ENCODE assay signal across 24 mouse cellular contexts in the genomic region with DNA sequence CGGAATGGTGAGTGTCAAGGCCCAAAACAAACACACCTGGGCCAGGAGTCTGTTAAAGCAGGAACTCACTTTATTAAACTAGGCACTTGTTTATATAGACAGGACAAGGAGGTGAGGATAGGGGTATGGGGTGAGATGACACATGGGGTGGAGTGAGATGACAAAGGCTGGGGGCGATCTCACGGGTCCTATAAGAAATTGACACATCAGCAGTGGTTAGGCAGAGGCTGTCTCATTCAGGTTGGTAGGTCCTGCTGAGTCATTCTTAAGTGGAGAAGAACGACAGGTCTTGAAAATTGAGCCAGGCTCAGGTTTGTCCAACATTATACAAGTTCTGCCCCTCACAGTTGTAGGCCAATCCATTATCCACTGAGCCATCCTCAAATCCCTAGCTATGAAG.
"Had no signal": no experiment of that assay in that cellular context is flagged by ENCODE, and none has a peak within 500 bp of the region (broad histone marks: within the 10 kb centered on the region; RNA-seq: fewer than 3 reads in every experiment).

No protein-coding gene starts in this region.

- H3K27me3 ChIP-seq: liver, embryonic 15.5 days; lung, embryonic 15.5 days; midbrain, embryonic 12.5 days; neural tube, embryonic 13.5 days; neural tube, embryonic 15.5 days; stomach, embryonic 15.5 days had no signal

- H3K9ac ChIP-seq: liver, embryonic 15.5 days; liver, postnatal 0 days; lung, embryonic 15.5 days; midbrain, embryonic 12.5 days; neural tube, embryonic 13.5 days; neural tube, embryonic 15.5 days; stomach, embryonic 15.5 days had no signal

- DNase-seq: liver, postnatal 0 days; lung, adult 2 months; lung, postnatal 14 days; lung, postnatal 36 days; midbrain, embryonic 14.5 days; retina, postnatal 1 day; right cerebral cortex, adult 18-20 months; right cerebral cortex, postnatal 14 days; right cerebral cortex, postnatal 4 days; thymus, adult 2 months; thymus, postnatal 25 days; thymus, postnatal 4 days had no signal

- H3K9me3 ChIP-seq: liver, embryonic 15.5 days; lung, embryonic 15.5 days; midbrain, embryonic 10.5 days; midbrain, embryonic 12.5 days; neural tube, embryonic 13.5 days; neural tube, embryonic 15.5 days; stomach, embryonic 15.5 days had no signal

- H3K36me3 ChIP-seq: liver, embryonic 15.5 days; lung, embryonic 15.5 days; midbrain, embryonic 10.5 days; midbrain, embryonic 12.5 days; neural tube, embryonic 13.5 days; neural tube, embryonic 15.5 days; stomach, embryonic 15.5 days had no signal

- H3K27ac ChIP-seq: liver, embryonic 15.5 days; lung, embryonic 15.5 days; macrophage; midbrain, embryonic 10.5 days; midbrain, embryonic 12.5 days; neural tube, embryonic 13.5 days; neural tube, embryonic 15.5 days; stomach, embryonic 15.5 days; stomach, postnatal 0 days had no signal

- H3K4me2 ChIP-seq: liver, embryonic 15.5 days; lung, embryonic 15.5 days; midbrain, embryonic 12.5 days; neural tube, embryonic 13.5 days; neural tube, embryonic 15.5 days; stomach, embryonic 15.5 days had no signal

- H3K4me3 ChIP-seq: liver, embryonic 15.5 days; lung, embryonic 15.5 days; midbrain, embryonic 10.5 days; midbrain, embryonic 12.5 days; myocyte; neural tube, embryonic 13.5 days; neural tube, embryonic 15.5 days; stomach, embryonic 15.5 days had no signal

- ATAC-seq: liver, postnatal 0 days; lung, postnatal 0 days; midbrain, embryonic 16.5 days had no signal

- H3K4me1 ChIP-seq: liver, embryonic 15.5 days; lung, embryonic 15.5 days; midbrain, embryonic 10.5 days; midbrain, embryonic 12.5 days; neural tube, embryonic 13.5 days; neural tube, embryonic 15.5 days; stomach, embryonic 15.5 days had no signal
